Mouse (Mus musculus) MN1 (cell line): ENCODE measurements at regions not wholly inside any gene's neighbourhood (a gene's known extent, or its start where the extent isn't known, plus 50 kb on each side); places are given as distances from the start of the nearest gene placed in this dataset.

Experiments
- DNase-seq: peaks from one replicate; pipeline ENCODE4 v3.0.0-alpha.2; 2016; ENCODE audit warnings: low spot score

GRCm38 (mm10) chr3:148429012-148429865 is 561.1 kb downstream of the Adgrl2 start:
- peak; percentile 31 for DNase-seq

- no peak for DNase-seq
These were observed 566.3 kb downstream of the Adgrl2 start for GRCm38 (mm10) chr3:148424089-148424488.

- no peak for DNase-seq
These were observed 567.0 kb downstream of the Adgrl2 start for GRCm38 (mm10) chr3:148423383-148423782.

GRCm38 (mm10) chr3:148422720-148423119 is 567.6 kb downstream of the Adgrl2 start:
- DNase-seq: peak; percentile 17

- DNase-seq: no peak
These were observed 568.1 kb downstream of the Adgrl2 start for GRCm38 (mm10) chr3:148422205-148422604.

- no peak for DNase-seq
These were observed 570.1 kb downstream of the Adgrl2 start for GRCm38 (mm10) chr3:148420303-148420702.

- DNase-seq: no peak
These were observed 570.8 kb downstream of the Adgrl2 start for GRCm38 (mm10) chr3:148419462-148420074.

GRCm38 (mm10) chr3:148418067-148418466 is 572.3 kb downstream of the Adgrl2 start:
- DNase-seq: peak; percentile 14

- DNase-seq: no peak
These were observed 574.9 kb downstream of the Adgrl2 start for GRCm38 (mm10) chr3:148415443-148415842.

- DNase-seq: no peak
These were observed 577.3 kb downstream of the Adgrl2 start for GRCm38 (mm10) chr3:148413027-148413426.

- DNase-seq: no peak
These were observed 578.2 kb downstream of the Adgrl2 start for GRCm38 (mm10) chr3:148412191-148412590.

- no peak for DNase-seq
These were observed 592.0 kb downstream of the Adgrl2 start for GRCm38 (mm10) chr3:148398349-148398748.

GRCm38 (mm10) chr3:148387550-148387949 is 602.8 kb downstream of the Adgrl2 start:
- DNase-seq: no peak

- no peak for DNase-seq
These were observed 604.6 kb downstream of the Adgrl2 start for GRCm38 (mm10) chr3:148385712-148386111.

GRCm38 (mm10) chr3:148381057-148381456 is 609.3 kb downstream of the Adgrl2 start:
- DNase-seq: no peak

GRCm38 (mm10) chr3:148363331-148363730 is 627.0 kb downstream of the Adgrl2 start:
- no peak for DNase-seq

GRCm38 (mm10) chr3:148362453-148362864 is 627.9 kb downstream of the Adgrl2 start:
- DNase-seq: no peak

GRCm38 (mm10) chr3:148343633-148344361 is 646.6 kb downstream of the Adgrl2 start:
- DNase-seq: peak; percentile 48

- no peak for DNase-seq
These were observed 647.1 kb downstream of the Adgrl2 start for GRCm38 (mm10) chr3:148343256-148343632.

- DNase-seq: no peak
These were observed 651.1 kb downstream of the Adgrl2 start for GRCm38 (mm10) chr3:148339258-148339657.

GRCm38 (mm10) chr3:148336640-148337039 is 653.7 kb downstream of the Adgrl2 start:
- DNase-seq: no peak

GRCm38 (mm10) chr3:148336091-148336511 is 654.3 kb downstream of the Adgrl2 start:
- no peak for DNase-seq

GRCm38 (mm10) chr3:148335654-148336053 is 654.7 kb downstream of the Adgrl2 start:
- no peak for DNase-seq
